Mouse (Mus musculus): ENCODE data around the gene Plin4. TPM values are rescaled to one million over a fixed set of nuclear protein-coding genes. Genes with fewer than 3 reads are reported as not detected.

The Plin4 gene
- polyA plus RNA-seq, 1 experiment from 2014 or later, result 0.05 TPM

DNA sequence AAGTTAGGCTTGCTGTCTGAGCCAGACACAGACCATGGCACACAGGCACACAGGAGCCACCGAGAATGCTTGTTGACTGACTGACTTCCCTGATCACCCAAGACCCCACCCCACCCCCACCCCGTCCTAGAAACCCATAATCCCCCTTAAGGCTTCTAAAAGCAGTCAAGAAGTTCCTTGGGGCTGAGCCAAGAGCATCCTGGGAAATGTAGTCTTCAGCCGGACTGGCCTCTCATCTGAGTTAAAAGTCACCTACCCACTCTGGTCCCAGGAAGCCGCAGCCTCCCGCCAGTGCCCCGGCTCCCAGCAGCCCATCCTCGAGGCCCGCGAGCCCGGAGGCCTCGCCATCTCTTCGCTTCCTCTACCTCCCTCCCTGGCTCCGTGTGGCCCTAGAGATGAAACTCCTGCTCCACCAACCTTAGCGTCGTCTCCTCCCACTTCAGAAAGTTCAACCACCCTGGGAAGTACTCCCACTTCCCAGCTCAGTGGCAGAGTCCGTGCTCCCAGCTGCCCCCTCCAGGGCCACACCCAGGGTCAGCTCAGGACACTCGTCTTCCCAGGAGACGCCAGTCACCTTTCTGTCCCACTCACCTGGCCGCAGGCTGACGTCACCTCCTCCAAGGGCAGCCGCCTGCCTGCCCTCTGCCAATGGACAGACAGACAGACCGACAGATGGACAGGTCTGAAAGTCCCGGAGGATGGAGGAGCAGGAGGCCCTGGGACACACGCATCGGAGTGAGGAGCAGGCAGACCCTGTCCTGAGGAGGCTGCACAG is 28.4 kb upstream of the Plin4 start:
- Histone ChIP-seq H3K27me3 (replicated peaks) (peaks cover 47% of the 10 kb centered on the region), H3K4me1 (peaks cover 60% of the 10 kb centered on the region), H3K27ac (no peak overlapping the region), H3K9ac (peak overlapping the region; percentile 18; the same call in 1 of the 2 replicates), H3K9me3 (no peaks in the 10 kb centered on the region), H3K4me3 (peak overlapping the region; percentile 79; the same call in 1 of the 2 replicates), H3K4me2 (replicated peaks) (peak overlapping the region; percentile 90), H3K36me3 (no peaks in the 10 kb centered on the region)
- ATAC-seq (ENCODE audit: low FRiP score, low read depth), result no peak
- 14% methylated on average over 25 of the region's 25 CpGs for WGBS

DNA sequence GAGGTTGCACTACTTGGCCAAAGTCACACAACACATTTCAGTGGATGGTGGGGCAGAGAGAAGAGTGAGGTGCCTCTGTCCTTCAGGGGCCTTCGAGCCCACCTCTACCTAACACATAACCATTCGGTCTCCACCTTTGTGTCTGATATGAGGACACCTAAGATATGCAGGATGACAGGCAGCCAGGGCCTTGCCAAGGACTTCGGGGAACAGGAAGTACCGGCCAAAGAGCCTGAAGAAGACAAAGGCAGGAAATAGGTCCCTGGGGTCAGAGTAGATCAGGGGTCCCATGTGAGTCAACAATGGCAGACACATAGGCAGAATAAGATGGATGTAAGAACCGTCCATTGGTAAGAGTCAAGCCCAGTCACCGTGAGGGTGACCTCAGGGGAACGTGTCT is 27.0 kb upstream of the Plin4 start:
- Histone ChIP-seq H3K9me3 (no peaks in the 10 kb centered on the region), H3K4me1 (peaks cover 48% of the 10 kb centered on the region)

DNA sequence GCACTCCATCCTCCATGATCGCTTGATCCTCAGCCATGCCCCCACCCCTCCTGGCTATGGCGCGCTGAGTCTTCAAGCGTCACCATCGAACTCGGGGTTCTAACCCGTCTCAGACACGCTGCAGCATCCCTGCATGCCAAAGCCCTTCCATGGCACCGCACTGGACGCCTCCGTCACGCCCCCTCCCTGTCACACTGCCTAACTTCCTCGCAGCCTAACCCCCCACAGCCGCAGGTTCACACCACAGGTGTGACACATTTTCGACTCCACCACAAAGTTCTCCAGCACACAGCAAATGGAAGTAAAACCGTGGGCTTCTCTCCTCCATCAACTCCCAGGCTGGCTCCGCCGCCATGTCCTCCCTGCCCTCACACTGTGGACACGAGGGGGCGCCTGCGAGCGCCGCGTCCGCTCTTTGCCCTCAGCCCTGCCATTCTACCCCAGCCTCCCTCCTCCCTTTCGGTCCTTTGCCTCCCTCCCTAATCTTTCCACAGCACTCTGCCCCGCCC is 24.9 kb upstream of the Plin4 start:
- WGBS, result 2% methylated on average over 27 of the region's 27 CpGs
- H3K4me2 ChIP-seq (replicated peaks), result peak overlapping the region; percentile 54
- H3K9ac ChIP-seq, result 0 out of 2 replicates have a peak overlapping the region, but pooled peaks have one; percentile 3
- no peak for ATAC-seq (ENCODE audit: low FRiP score, low read depth)
- H3K4me1 ChIP-seq, result peaks cover 39% of the 10 kb centered on the region
- no peaks in the 10 kb centered on the region for H3K9me3 ChIP-seq
- H3K27ac ChIP-seq, result no peak overlapping the region
- H3K36me3 ChIP-seq, result peaks cover 13% of the 10 kb centered on the region
- H3K4me3 ChIP-seq, result peak overlapping the region; percentile 16
- peaks cover 21% of the 10 kb centered on the region for H3K27me3 ChIP-seq (replicated peaks)

More for the DNA sequence above, 27.0 kb upstream of the Plin4 start:
- no peaks in the 10 kb centered on the region for H3K36me3 ChIP-seq
- peaks cover 38% of the 10 kb centered on the region for H3K27me3 ChIP-seq (replicated peaks)
- H3K4me2 ChIP-seq (replicated peaks), result no peak overlapping the region
- WGBS, result 87% methylated on average over 7 of the region's 7 CpGs
- no peak overlapping the region for H3K27ac ChIP-seq
- H3K9ac ChIP-seq, result no peak overlapping the region
- no peak overlapping the region for H3K4me3 ChIP-seq
- no peak for ATAC-seq (ENCODE audit: low FRiP score, low read depth)

DNA sequence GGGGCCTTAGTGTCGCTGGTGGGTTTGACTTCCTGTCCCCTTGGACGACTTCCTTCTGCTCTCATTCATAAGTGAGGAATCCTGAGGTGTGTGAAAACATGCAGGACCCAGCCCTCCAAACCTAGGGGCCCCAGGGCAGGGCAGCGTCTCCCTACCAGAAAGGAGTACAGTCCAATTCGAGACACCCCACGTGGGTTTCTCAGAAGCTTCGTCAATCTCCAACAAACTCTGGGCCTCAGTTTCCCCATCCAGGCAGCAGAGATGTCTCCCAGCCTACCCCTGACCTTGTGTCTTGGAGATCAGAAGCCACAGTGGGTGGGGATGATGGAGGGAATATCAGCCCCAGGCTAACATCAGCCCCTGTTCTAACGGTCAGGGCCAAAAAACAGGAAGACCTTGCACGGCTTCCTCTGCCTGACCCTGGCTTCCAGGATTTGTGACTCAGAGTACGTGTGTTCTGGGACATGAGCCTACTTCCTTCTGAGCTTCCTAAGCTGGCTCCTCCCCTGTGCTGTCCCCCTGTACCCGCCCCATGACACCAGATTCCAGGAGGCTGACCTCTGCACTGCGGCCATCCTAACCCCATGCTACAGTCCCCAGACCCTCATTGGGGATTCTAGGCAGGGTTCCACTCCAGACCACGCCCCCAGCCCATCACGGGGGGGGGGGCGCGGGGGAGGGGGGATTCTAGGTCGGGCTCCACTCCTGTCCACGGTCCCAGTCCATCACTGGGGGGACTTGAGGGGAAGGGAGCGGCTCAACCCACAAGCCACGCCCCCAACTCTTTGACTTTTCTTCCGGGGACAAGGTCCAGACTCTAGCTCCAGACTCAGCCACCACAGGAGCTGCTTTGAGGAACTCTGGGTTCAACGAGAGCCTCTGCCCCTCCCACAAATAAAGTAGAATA is 24.1 kb upstream of the Plin4 start:
- Histone ChIP-seq H3K4me2 (replicated peaks) (peak overlapping the region; percentile 54), H3K27me3 (replicated peaks) (peaks cover 13% of the 10 kb centered on the region), H3K4me3 (peak overlapping the region; percentile 16; the same call in 1 of the 2 replicates), H3K9ac (no peak overlapping the region), H3K4me1 (peaks cover 32% of the 10 kb centered on the region), H3K27ac (no peak overlapping the region), H3K36me3 (peaks cover 18% of the 10 kb centered on the region), H3K9me3 (no peaks in the 10 kb centered on the region)
- 20% methylated on average over 19 of the region's 21 CpGs for whole genome bisulfite sequencing
- 0 out of 2 replicates have a peak, but pooled peaks have one; percentile 19 for ATAC-seq (ENCODE audit: low FRiP score, low read depth)

DNA sequence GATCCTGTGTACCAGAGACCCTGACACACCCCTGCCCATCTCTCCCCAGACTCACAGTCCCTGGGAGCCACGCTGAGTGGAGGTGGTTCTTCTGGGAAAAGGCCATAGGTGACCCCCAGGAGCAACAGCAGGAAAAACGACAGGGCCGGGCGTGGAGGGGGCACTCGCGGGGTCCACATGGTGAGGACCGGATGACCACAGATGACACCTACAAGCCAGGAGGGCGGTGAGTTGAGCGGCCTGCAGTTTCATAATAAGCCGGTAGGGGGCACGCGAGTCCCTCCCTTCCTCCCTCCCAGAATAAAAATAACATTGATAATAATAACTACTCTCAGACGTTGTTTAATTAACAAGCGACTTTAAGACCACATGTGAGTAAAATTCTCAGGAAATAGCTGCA is 23.1 kb upstream of the Plin4 start:
- Histone ChIP-seq H3K9ac (no peak overlapping the region), H3K27ac (no peak overlapping the region), H3K27me3 (replicated peaks) (peaks cover 5% of the 10 kb centered on the region; the same call in 1 of the 2 replicates), H3K36me3 (peaks cover 26% of the 10 kb centered on the region), H3K4me1 (peaks cover 25% of the 10 kb centered on the region), H3K4me3 (no peak overlapping the region), H3K4me2 (replicated peaks) (no peak overlapping the region), H3K9me3 (no peaks in the 10 kb centered on the region)
- WGBS, result 6% methylated on average over 14 of the region's 14 CpGs
- 0 out of 2 replicates have a peak, but pooled peaks have one; percentile 18 for ATAC-seq (ENCODE audit: low FRiP score, low read depth)

DNA sequence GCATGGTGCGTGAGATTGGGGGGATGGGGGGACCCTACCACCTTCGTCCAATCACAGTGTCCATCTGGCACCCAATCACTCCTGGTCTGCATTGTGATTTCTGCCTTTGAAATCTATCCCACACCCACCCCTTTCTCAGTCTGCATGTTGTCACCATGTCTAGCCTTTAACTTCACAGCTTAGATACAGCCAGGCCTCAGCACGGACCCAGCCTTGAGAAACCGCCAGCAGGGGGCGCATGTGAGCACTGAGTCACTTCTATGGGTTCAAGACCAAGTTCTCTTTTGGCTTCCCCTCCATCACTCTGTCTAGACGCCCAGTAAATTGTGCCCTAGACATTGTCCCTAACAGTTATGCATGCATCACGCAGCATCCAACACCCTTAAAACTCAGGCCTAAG is 22.2 kb upstream of the Plin4 start:
- no peak for ATAC-seq (ENCODE audit: low FRiP score, low read depth)
- WGBS, result 37% methylated on average over 7 of the region's 7 CpGs
- H3K4me3 ChIP-seq, result no peak overlapping the region
- no peak overlapping the region for H3K4me2 ChIP-seq (replicated peaks)
- H3K9ac ChIP-seq, result no peak overlapping the region
- H3K4me1 ChIP-seq, result peaks cover 20% of the 10 kb centered on the region
- 0 out of 2 replicates have a peak, but pooled peaks cover 5% of the 10 kb centered on the region for H3K27me3 ChIP-seq (replicated peaks)
- peaks cover 34% of the 10 kb centered on the region for H3K36me3 ChIP-seq
- H3K9me3 ChIP-seq, result no peaks in the 10 kb centered on the region
- H3K27ac ChIP-seq, result no peak overlapping the region

DNA sequence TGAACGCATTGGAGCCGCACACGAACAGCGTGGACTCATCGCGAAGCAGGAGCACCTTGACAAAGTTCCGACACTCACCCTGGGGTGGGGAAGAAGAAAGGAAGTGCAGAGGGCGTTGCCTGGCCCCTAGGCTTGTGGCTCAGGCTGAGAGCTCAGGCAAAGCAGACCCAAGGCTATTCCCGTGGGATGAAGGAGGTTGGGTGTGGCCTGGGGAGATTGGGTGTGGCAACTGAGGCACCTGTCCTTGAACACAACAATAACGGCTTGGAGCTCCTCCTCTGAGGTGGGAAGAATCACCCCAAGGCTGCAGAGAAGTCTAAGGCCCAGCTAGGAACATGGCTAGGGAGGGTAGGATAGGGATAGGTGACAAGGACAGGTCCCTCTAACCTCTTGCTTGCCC is 21.5 kb upstream of the Plin4 start:
- no peak for ATAC-seq (ENCODE audit: low FRiP score, low read depth)
- H3K36me3 ChIP-seq, result peaks cover 40% of the 10 kb centered on the region
- 90% methylated on average over 10 of the region's 10 CpGs for WGBS

DNA sequence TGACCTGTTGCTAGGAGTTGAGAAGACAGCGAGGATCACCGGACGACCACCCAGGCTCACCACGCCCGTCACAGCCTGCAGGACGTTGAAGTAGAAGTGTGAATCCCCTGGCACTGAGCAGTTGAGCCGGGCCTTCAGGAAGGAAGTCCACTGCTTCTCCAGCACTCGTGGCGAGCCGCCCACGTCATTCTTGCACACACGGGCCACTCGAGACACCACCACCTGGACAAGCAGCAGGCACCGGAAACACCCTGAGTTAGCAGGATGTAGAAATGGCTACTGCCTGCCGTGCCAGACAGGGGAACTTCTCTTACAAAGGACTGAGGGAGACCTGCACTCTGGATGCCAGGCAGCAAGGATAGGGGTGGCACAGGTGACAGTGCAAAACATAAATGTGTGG is 18.6 kb upstream of the Plin4 start:
- peaks cover 53% of the 10 kb centered on the region for H3K36me3 ChIP-seq
- 86% methylated on average over 15 of the region's 15 CpGs for WGBS
- no peak overlapping the region for H3K27ac ChIP-seq
- no peak overlapping the region for H3K4me3 ChIP-seq
- no peaks in the 10 kb centered on the region for H3K9me3 ChIP-seq
- ATAC-seq (ENCODE audit: low FRiP score, low read depth), result no peak
- H3K27me3 ChIP-seq (replicated peaks), result peaks cover 27% of the 10 kb centered on the region
- no peak overlapping the region for H3K9ac ChIP-seq
- H3K4me1 ChIP-seq, result peaks cover 8% of the 10 kb centered on the region
- H3K4me2 ChIP-seq (replicated peaks), result no peak overlapping the region

More for the DNA sequence above, 21.5 kb upstream of the Plin4 start:
- Histone ChIP-seq H3K4me1 (peaks cover 18% of the 10 kb centered on the region), H3K9me3 (no peaks in the 10 kb centered on the region), H3K4me2 (replicated peaks) (no peak overlapping the region), H3K4me3 (no peak overlapping the region), H3K27me3 (replicated peaks) (peaks cover 8% of the 10 kb centered on the region; the same call in 1 of the 2 replicates), H3K9ac (no peak overlapping the region), H3K27ac (no peak overlapping the region)

DNA sequence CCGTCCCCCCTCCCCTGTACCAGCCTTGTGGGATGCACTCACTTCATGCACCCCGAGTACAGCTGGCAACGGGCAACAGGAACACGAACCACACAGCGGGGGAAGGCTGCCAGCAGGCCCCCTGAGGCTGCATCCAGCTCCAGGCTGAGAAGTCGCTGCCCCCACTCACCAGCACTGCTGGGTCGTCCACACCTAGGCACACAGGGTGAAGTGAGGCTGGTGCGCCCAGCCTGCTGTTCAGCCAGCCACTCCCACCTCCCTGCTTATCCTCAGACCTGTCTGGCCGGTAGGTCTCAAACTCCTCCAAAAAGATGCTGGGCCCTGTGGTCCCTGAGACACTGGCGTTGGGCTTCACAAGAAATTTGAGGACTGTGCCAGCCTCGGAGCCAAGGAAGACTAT is 16.6 kb upstream of the Plin4 start:
- H3K9ac ChIP-seq, result no peak overlapping the region
- 73% methylated on average over 11 of the region's 11 CpGs for WGBS
- H3K4me3 ChIP-seq, result no peak overlapping the region
- no peak for ATAC-seq (ENCODE audit: low FRiP score, low read depth)
- peaks cover 52% of the 10 kb centered on the region for H3K36me3 ChIP-seq
- no peak overlapping the region for H3K4me2 ChIP-seq (replicated peaks)
- H3K27ac ChIP-seq, result no peak overlapping the region
- peaks cover 47% of the 10 kb centered on the region for H3K27me3 ChIP-seq (replicated peaks)
- peaks cover 13% of the 10 kb centered on the region for H3K9me3 ChIP-seq
- peaks cover 8% of the 10 kb centered on the region for H3K4me1 ChIP-seq

DNA sequence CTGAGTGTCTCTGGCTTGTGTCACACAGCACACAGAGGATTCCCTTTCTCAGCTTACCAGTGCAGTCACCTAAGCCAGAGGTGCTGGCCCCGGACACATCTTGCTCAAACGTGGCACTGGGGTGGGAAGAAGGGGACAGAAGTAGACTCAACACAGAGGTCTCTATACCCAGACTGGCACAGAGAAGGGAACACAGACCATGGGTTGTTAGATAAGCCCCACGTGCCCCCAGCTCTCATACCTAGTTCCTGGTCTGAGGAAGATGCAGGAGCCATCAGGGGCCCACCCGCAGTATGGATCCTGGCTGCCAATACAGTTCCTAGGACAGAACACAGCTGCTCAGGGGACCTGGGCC is 15.7 kb upstream of the Plin4 start:
- WGBS, result 86% methylated on average over 4 of the region's 4 CpGs
- ATAC-seq (ENCODE audit: low FRiP score, low read depth), result no peak
- Histone ChIP-seq H3K4me2 (replicated peaks) (no peak overlapping the region), H3K4me3 (no peak overlapping the region), H3K9me3 (peaks cover 13% of the 10 kb centered on the region), H3K4me1 (peaks cover 12% of the 10 kb centered on the region), H3K27me3 (replicated peaks) (peaks cover 57% of the 10 kb centered on the region), H3K36me3 (peaks cover 42% of the 10 kb centered on the region), H3K9ac (no peak overlapping the region), H3K27ac (no peak overlapping the region)

DNA sequence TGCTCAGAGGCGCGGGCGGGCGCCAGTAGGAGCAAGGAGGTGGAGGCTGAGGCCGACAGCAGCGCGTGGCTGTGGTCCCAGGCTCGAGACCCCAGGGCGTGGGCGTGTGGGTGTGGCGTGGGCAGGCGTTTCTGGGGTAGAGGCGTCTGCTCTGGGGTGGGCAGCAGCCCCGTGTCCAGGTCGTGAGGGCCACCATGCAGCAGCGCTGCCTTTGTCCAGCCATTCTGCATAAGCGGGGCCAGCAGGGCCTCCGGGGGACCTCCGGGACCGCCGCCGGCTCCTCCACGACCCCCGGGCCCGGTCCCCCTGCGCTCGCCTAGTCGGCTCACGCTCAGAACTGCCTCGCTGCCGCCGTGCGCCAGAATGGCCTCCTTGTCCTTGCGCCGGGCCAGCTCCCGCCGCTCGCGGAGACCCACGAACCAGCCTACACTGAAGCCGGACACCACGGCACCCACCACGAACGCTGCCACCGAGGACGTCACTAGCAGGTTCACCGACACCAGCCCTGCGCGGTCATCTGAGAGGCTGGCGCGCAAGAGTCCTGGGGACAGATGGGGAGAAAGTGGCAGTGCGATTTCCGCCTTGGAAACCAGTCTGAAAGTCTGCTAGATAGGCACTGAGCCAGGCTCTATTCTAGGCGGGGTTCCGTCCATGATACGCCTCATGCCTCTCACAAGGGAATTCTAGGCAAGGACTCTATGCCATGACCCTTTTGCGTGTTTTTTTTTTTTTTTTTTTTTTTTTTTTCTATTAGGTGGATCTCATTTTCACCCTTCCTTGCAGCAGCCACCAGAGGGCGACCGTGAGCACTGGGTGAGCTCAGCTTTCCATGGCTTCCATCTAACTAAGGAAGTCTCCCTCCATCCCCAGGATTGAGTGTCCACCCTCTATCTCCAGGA is 15.0 kb upstream of the Plin4 start:
- no peak overlapping the region for H3K27ac ChIP-seq
- WGBS, result 8% methylated on average over 59 of the region's 59 CpGs
- peak overlapping the region; percentile 25 for H3K4me3 ChIP-seq
- ATAC-seq (ENCODE audit: low FRiP score, low read depth), result no peak
- H3K9me3 ChIP-seq, result peaks cover 13% of the 10 kb centered on the region
- H3K36me3 ChIP-seq, result peaks cover 41% of the 10 kb centered on the region
- H3K4me1 ChIP-seq, result peaks cover 14% of the 10 kb centered on the region
- peak overlapping the region; percentile 35; the same call in 1 of the 2 replicates for H3K9ac ChIP-seq
- H3K4me2 ChIP-seq (replicated peaks), result peak overlapping the region; percentile 58
- H3K27me3 ChIP-seq (replicated peaks), result peaks cover 60% of the 10 kb centered on the region

Measured in neural tube, embryonic 12.5 days (tissue).